Mouse (Mus musculus) lung, adult 2 months (tissue): ENCODE results near the gene Vrk1.

Experiments used
- CTCF ChIP-seq: fragments of 200-500 bp; IDR thresholded peaks from 2 replicates; pipeline ENCODE4 v1.5.1; 2011; ENCODE audit warnings: mild to moderate bottlenecking, low read length, control low read depth; ENCODE audit not compliant: insufficient read depth
- POLR2A ChIP-seq: fragments of 200-500 bp; IDR thresholded peaks from 2 replicates; pipeline ENCODE4 v1.6.1; 2011; ENCODE audit warnings: low read depth, mild to moderate bottlenecking, control low read depth, low read length, borderline replicate concordance; ENCODE audit errors: extremely low read depth

- no peak for TF ChIP-seq POLR2A
- no peak for TF ChIP-seq CTCF
Measured at GRCm38 (mm10) chr12:106102726-106103643, 93.0 kb downstream of the Vrk1 start.
